Mouse (Mus musculus): ENCODE data around the gene Rapgef3. TPM values are rescaled to one million over a fixed set of nuclear protein-coding genes. Genes with fewer than 3 reads are reported as not detected.

Rapgef3 gene
- total RNA-seq, 2 experiments from 2014 or later = 46.5 to 50.4 TPM

DNA sequence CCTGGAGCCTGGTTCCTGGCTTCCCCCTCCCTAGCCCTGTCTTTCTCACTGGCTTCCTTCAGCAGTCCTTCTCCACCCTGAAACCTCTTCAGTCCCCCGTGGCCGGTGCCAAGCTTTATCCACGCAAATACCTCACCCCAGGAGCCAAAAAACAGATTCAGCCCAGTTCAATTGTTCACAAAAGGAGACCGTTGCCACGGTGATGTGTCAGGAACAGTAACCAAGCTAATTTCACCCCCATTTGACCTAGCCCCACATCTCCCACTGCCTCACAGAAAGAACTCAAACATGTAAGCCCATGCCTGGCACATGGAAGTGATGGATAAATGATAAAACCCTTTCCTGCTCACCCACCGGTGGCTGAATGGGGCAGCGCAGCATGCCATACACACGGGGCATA lies 1.6 kb downstream of the Rapgef3 start:
- no peak; the same call in 1 of the 2 replicates for TF ChIP-seq CTCF (IDR thresholded peaks at IDR 0.05)
- Histone ChIP-seq H3K4me3 (peak overlapping the region; percentile 60), H3K27ac (peak overlapping the region; percentile 95)
- DNase-seq (ENCODE audit: extremely low spot score in 1 of 2, low spot score in 2 of 2) = no peak
- intact Hi-C loops (cut with DNase I) = no loop called here

DNA sequence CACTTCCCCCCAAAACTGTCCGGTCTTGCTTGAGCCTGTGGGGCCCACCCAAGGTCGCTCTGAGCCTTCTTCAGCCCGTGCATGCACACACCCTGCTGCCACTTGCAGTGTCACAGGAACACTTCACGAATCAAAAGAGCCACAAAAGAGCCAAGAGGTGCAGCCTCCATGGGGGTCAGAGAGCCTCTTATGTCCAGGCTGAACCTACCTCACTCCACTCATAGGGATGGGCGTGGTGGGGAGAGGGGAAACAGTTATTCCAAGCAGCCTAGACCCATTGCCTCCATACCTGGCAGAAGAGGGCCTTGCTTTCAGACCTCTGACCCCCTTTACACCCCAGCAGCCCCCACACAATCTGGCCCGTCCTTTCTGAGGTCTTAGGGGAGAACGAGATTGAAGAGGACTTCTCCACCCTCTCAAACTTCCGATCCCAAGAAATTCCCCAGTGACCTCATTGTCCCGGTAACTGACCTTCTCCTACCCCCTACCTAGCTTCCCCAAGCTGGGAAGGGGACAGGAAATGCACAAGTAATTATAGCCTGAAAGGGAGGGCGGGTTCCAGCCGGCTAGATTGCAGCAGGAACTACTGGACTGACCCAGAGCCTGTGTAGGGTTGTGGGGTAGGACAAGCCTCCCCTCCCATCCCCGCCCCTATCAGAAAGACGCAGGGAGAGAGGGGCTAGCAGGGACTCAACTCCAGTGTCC lies 2.5 kb downstream of the Rapgef3 start:
- Histone ChIP-seq H3K27ac (peak overlapping the region; percentile 78), H3K4me3 (peak overlapping the region; percentile 42)
- intact Hi-C loops (cut with DNase I) = no loop called here
- no peak for DNase-seq (ENCODE audit: extremely low spot score in 1 of 2, low spot score in 2 of 2)
- no peak for TF ChIP-seq CTCF (IDR thresholded peaks at IDR 0.05)

DNA sequence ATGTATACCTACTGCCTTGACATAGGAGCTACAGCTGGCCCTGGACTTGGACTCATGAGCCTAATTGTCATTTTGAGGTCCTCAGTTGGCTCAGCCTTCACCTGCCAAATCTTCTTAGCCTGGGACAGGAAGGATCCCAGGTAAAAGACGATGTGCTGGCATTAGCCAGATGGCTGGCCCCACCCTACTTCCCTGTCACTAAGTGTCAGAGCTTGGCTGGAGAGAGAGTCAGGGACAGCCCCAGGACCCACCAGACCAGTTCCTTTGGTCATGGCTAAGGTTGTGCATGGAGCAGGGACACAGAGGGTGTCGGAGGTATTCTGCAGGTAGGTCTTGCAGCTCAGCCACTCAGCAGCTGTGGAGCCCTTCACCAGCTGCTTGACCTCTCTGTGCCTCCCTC lies 3.2 kb downstream of the Rapgef3 start:
- TF ChIP-seq CTCF (IDR thresholded peaks at IDR 0.05) = no peak
- H3K4me3 ChIP-seq = peak overlapping the region; percentile 42; the same call in 1 of the 2 replicates
- intact Hi-C loops (cut with DNase I) = no loop called here

DNA sequence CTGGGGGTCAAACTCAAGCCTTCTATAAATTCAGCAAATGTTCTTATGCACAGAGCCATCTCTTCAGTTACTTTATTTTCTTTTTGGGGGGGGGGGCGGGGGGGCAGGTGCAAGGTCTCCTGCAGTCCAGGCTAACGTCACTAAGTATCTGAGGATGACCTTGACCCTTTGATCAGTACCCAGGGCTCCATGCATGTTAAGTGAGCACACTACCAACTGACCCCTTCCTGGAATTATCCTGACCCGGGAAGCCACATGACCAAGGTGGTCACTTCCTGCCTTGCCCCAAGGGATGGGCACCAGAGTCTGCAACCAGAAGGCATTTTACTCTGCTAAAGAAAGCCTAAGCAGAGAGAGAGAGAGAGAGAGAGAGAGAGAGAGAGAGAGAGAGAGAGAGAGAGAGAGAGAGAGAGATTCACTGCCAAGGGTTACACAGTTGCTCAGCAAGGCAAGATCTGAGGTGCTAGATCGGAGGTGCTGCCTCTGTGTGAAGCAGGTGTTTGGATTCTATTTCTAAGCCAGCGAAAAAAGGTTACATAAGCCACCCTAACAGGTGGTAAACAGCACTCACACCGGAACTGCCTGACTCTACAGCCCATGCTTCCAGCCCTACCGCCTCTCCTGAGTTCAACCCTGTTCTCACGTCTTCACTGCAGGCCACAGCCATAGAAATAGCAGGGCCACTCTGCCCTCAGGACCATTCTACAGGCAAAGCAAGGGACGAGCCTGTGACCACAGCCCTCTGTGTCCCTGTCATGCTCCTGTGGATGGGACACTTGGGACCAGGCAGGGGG lies 4.3 kb downstream of the Rapgef3 start:
- no peak for TF ChIP-seq CTCF (IDR thresholded peaks at IDR 0.05)
- Histone ChIP-seq H3K4me3 (no peak overlapping the region), H3K27ac (peak overlapping the region; percentile 24; the same call in 1 of the 2 replicates)
- intact Hi-C loops (cut with DNase I) = no loop called here
- DNase-seq (ENCODE audit: extremely low spot score in 1 of 2, low spot score in 2 of 2) = no peak

More for the DNA sequence above, 3.2 kb downstream of the Rapgef3 start:
- no peak for DNase-seq (ENCODE audit: extremely low spot score in 1 of 2, low spot score in 2 of 2)
- H3K27ac ChIP-seq = peak overlapping the region; percentile 78; the same call in 1 of the 2 replicates

DNA sequence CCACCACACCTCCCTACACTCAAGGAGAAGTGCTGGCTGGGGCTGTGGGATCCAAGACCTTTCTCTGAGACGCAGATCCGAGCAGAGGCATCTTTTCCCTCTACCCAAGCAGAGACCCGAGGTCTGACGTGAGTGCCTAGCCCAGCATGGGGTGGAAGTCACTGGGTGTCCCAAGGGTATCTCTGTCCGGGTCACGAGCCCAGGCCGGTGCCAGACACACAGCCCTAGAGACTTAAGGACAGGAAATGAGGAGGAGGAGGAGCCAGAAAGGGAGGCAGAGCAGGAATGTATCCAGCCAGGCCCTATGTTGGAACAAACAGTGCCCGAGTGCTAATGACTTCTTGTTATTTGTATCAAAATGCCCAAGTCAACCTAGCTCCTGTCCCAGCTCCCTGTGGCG lies 5.0 kb downstream of the Rapgef3 start:
- Histone ChIP-seq H3K4me3 (no peak overlapping the region), H3K27ac (no peak overlapping the region; the same call in 1 of the 2 replicates)
- intact Hi-C loops (cut with DNase I) = no loop called here
- no peak for TF ChIP-seq CTCF (IDR thresholded peaks at IDR 0.05)
- no peak for DNase-seq (ENCODE audit: extremely low spot score in 1 of 2, low spot score in 2 of 2)

DNA sequence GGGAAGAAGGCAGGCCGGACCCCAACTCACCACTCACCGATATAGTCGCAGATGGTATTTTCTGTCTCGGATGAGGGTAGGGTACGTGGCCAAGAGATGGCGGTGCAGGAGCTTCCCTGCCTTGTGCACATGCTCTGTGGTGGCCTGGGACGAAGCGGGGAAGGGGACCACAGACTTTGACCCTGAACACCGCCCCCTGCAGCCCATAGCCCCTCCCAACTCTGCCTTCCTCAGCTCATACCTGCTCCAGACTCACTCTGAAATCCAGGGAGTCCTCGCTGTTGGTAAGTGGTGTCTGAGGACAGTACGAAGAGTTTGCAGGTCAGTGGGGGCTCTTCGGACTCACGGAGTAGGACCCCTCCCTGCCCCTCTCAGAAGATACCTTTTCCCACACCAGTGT lies 6.3 kb downstream of the Rapgef3 start:
- Histone ChIP-seq H3K27ac (no peak overlapping the region), H3K4me3 (no peak overlapping the region)
- intact Hi-C loops (cut with DNase I) = no loop called here
- DNase-seq (ENCODE audit: extremely low spot score in 1 of 2, low spot score in 2 of 2) = no peak
- no peak for TF ChIP-seq CTCF (IDR thresholded peaks at IDR 0.05)

DNA sequence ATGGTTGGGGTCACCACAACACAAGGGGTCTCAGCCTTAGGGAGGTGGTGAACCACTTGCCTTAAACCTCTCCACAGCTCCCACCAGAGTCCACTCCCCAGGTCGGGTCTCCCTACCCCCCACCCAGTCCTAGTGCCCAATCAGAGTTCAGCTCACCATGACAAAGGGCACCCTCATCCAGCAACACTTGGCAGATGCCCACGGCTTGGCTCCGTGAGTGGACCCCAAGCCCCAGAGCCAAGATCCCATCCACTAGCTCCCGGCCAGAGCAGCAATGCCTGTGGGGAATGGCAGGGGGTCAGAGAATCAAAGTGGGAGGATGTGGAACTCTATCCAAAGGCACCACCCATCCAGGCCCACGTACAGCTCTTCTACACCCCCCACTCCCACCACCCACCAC lies 6.8 kb downstream of the Rapgef3 start:
- Histone ChIP-seq H3K27ac (no peak overlapping the region), H3K4me3 (no peak overlapping the region)
- DNase-seq (ENCODE audit: extremely low spot score in 1 of 2, low spot score in 2 of 2) = no peak
- TF ChIP-seq CTCF (IDR thresholded peaks at IDR 0.05) = no peak
- intact Hi-C loops (cut with DNase I) = no loop called here

DNA sequence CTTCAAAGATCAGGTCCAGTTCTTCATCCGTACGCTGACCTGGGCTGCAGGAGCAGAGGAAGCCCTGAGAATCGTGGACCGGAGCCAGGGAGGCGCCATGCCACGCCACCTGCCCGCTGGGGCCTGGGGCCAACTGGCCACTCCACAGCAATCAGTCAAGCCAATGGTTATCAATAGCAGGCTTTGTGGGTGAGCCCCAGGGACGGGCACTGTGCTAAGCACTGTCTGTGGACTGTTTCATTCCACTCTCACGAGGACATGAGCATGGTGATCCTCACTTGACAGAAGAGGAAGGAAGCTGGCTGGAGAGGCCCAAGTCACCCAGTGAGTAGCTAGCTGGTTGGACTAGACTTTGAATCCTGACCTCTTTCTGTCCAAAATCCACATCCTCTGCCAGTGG lies 7.8 kb downstream of the Rapgef3 start:
- H3K27ac ChIP-seq = no peak overlapping the region

DNA sequence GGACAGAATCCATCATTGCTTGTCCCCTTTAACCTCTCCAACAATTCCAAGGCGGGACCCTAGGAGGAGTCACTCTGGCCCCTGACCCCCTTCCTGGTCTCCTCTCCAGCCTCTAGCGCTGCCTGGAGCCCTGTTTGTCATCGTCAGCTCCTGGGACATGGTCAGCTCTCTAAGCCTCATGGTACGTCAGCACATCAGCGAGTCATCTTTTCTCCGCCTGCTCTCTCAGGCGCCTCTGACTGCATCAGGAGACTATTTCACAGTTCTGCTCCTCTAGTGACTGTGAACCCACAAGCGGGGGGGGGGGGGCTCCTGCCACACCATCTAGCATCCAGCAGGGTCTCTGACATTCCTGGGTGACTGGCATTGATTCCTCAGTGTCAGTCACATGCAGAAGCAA lies 12.4 kb downstream of the Rapgef3 start:
- no peak for TF ChIP-seq CTCF (IDR thresholded peaks at IDR 0.05)
- intact Hi-C loops (cut with DNase I) = no loop called here
- H3K27ac ChIP-seq = peak overlapping the region; percentile 53; the same call in 1 of the 2 replicates
- no peak overlapping the region for H3K4me3 ChIP-seq
- no peak for DNase-seq (ENCODE audit: extremely low spot score in 1 of 2, low spot score in 2 of 2)

More for the DNA sequence above, 7.8 kb downstream of the Rapgef3 start:
- no peak overlapping the region for H3K4me3 ChIP-seq
- intact Hi-C loops (cut with DNase I) = no loop called here
- no peak for TF ChIP-seq CTCF (IDR thresholded peaks at IDR 0.05)
- peak; percentile 50 to 65 for DNase-seq (ENCODE audit: extremely low spot score in 1 of 2, low spot score in 2 of 2)

DNA sequence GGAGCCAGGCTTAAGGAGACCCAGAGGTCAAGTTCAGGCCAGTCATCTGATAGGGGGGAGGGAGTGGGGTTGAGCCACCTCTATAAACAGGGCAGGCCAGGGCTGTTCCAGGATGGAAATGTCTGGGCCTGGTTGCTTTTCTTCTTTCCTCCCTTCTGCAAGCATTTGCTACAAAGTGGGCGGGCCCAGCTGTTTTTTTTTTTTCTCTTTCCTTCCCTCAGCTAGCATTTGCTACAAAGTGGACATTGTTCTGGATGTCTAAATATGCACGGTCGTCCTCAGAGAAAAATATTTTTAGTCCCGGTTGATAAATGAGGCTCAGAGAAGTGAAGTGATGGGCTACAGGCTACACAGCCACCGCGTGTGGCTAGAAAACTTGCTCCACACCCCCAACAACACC lies 13.3 kb downstream of the Rapgef3 start:
- intact Hi-C loops (cut with DNase I) = no loop called here
- Histone ChIP-seq H3K4me3 (no peak overlapping the region), H3K27ac (peak overlapping the region; percentile 40; the same call in 1 of the 2 replicates)
- DNase-seq (ENCODE audit: extremely low spot score in 1 of 2, low spot score in 2 of 2) = no peak
- no peak for TF ChIP-seq CTCF (IDR thresholded peaks at IDR 0.05)

DNA sequence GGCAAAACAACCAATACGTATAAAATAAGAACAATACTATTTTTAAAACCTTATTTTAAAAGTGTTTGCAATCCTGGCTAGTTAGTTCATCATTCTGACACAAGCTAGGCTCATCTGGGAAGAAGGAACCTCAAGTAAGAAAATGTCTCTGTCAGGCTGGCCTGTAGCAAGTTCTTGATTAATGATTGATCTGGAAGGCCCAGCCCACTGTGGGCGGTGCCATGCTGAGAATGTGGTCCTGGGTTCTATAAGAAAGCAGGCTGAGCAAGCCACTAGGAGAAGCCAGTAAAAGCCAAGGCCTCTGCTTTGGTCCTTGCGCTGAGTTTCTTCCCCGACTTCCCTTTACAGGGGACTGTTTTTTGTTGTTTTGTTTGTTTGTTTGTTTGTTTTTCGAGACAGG lies 15.3 kb downstream of the Rapgef3 start:
- intact Hi-C loops (cut with DNase I) = no loop called here

DNA sequence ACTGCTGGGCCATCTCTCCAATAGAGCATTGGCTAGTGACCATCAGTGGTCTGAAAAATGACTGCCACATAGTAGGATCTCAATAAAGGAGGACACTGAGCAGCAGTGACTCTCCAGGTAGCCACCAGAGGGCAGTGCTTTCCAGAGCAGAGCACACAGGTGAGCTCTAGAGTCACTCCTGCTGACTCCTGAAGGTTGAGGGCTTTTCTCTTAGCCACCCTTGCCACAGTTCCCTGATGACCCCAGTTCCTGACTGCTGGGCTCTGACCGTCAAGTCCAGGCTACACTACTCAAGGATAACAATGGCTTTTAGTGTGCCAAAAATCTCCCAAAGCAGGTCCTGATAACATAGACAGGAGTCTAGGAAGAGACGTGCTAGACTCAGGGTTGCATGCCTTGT lies 16.1 kb downstream of the Rapgef3 start:
- peak; percentile 39 for TF ChIP-seq CTCF (IDR thresholded peaks at IDR 0.05)
- Histone ChIP-seq H3K4me3 (no peak overlapping the region), H3K27ac (no peak overlapping the region)
- intact Hi-C loops (cut with DNase I) = no loop called here
- no peak for DNase-seq (ENCODE audit: extremely low spot score in 1 of 2, low spot score in 2 of 2)

More for the DNA sequence above, 15.3 kb downstream of the Rapgef3 start:
- no peak for TF ChIP-seq CTCF (IDR thresholded peaks at IDR 0.05)
- Histone ChIP-seq H3K4me3 (no peak overlapping the region), H3K27ac (no peak overlapping the region)
- DNase-seq (ENCODE audit: extremely low spot score in 1 of 2, low spot score in 2 of 2) = no peak

Data from left cerebral cortex, adult 2 months (tissue).